Mouse (Mus musculus): ENCODE results near the gene Slc12a5.

Slc12a5 gene

GRCm38 (mm10) chr2:164940140-164940830 lies 20.3 kb upstream of the Slc12a5 start, which contains the start of gene Mmp9:
Mmp9 (plus strand) TSS chr2:164940780.
- in situ Hi-C loops (cut with MboI; ENCODE audit: low pct_unique_long_range_greater_than_20kb in 1 of 2, low sequenced_read_pairs in 2 of 2, unreplicated experiment in 1 of 2), result no loop called here

- in situ Hi-C loops (cut with MboI; ENCODE audit: low pct_unique_long_range_greater_than_20kb in 1 of 2, low sequenced_read_pairs in 2 of 2, unreplicated experiment in 1 of 2), result no loop called here
Observed at GRCm38 (mm10) chr2:164942692-164943290, 17.8 kb upstream of the Slc12a5 start.

- in situ Hi-C loops (cut with MboI; ENCODE audit: low pct_unique_long_range_greater_than_20kb in 1 of 2, low sequenced_read_pairs in 2 of 2, unreplicated experiment in 1 of 2), result no loop called here
Observed at GRCm38 (mm10) chr2:164947506-164947905, 13.1 kb upstream of the Slc12a5 start.

- in situ Hi-C loops (cut with MboI; ENCODE audit: low pct_unique_long_range_greater_than_20kb in 1 of 2, low sequenced_read_pairs in 2 of 2, unreplicated experiment in 1 of 2), result no loop called here
Observed at GRCm38 (mm10) chr2:164947930-164948329, 12.7 kb upstream of the Slc12a5 start.

- in situ Hi-C loops (cut with MboI; ENCODE audit: low pct_unique_long_range_greater_than_20kb in 1 of 2, low sequenced_read_pairs in 2 of 2, unreplicated experiment in 1 of 2), result no loop called here
Observed at GRCm38 (mm10) chr2:164948962-164949361, 11.6 kb upstream of the Slc12a5 start.

GRCm38 (mm10) chr2:164950501-164950900 lies 10.1 kb upstream of the Slc12a5 start:
- in situ Hi-C loops (cut with MboI; ENCODE audit: low pct_unique_long_range_greater_than_20kb in 1 of 2, low sequenced_read_pairs in 2 of 2, unreplicated experiment in 1 of 2), result no loop called here

- in situ Hi-C loops (cut with MboI; ENCODE audit: low pct_unique_long_range_greater_than_20kb in 1 of 2, low sequenced_read_pairs in 2 of 2, unreplicated experiment in 1 of 2), result no loop called here
Observed at GRCm38 (mm10) chr2:164951745-164952144, 8.9 kb upstream of the Slc12a5 start.

GRCm38 (mm10) chr2:164952448-164952847 lies 8.2 kb upstream of the Slc12a5 start:
- in situ Hi-C loops (cut with MboI; ENCODE audit: low pct_unique_long_range_greater_than_20kb in 1 of 2, low sequenced_read_pairs in 2 of 2, unreplicated experiment in 1 of 2), result no loop called here

GRCm38 (mm10) chr2:164953224-164953623 lies 7.4 kb upstream of the Slc12a5 start:
- in situ Hi-C loops (cut with MboI; ENCODE audit: low pct_unique_long_range_greater_than_20kb in 1 of 2, low sequenced_read_pairs in 2 of 2, unreplicated experiment in 1 of 2), result no loop called here

GRCm38 (mm10) chr2:164955725-164956124 lies 4.9 kb upstream of the Slc12a5 start:
- in situ Hi-C loops (cut with MboI; ENCODE audit: low pct_unique_long_range_greater_than_20kb in 1 of 2, low sequenced_read_pairs in 2 of 2, unreplicated experiment in 1 of 2), result no loop called here

- in situ Hi-C loops (cut with MboI; ENCODE audit: low pct_unique_long_range_greater_than_20kb in 1 of 2, low sequenced_read_pairs in 2 of 2, unreplicated experiment in 1 of 2), result no loop called here
Observed at GRCm38 (mm10) chr2:164956195-164956594, 4.4 kb upstream of the Slc12a5 start.

- in situ Hi-C loops (cut with MboI; ENCODE audit: low pct_unique_long_range_greater_than_20kb in 1 of 2, low sequenced_read_pairs in 2 of 2, unreplicated experiment in 1 of 2), result no loop called here
Observed at GRCm38 (mm10) chr2:164957548-164958315, 2.9 kb upstream of the Slc12a5 start.

- in situ Hi-C loops (cut with MboI; ENCODE audit: low pct_unique_long_range_greater_than_20kb in 1 of 2, low sequenced_read_pairs in 2 of 2, unreplicated experiment in 1 of 2), result no loop called here
Observed at GRCm38 (mm10) chr2:164961506-164962182, 1.0 kb downstream of the Slc12a5 start.

- in situ Hi-C loops (cut with MboI; ENCODE audit: low pct_unique_long_range_greater_than_20kb in 1 of 2, low sequenced_read_pairs in 2 of 2, unreplicated experiment in 1 of 2), result no loop called here
Observed at GRCm38 (mm10) chr2:164962183-164962580, 1.6 kb downstream of the Slc12a5 start.

- in situ Hi-C loops (cut with MboI; ENCODE audit: low pct_unique_long_range_greater_than_20kb in 1 of 2, low sequenced_read_pairs in 2 of 2, unreplicated experiment in 1 of 2), result no loop called here
Observed at GRCm38 (mm10) chr2:164964242-164964894, 3.8 kb downstream of the Slc12a5 start.

- in situ Hi-C loops (cut with MboI; ENCODE audit: low pct_unique_long_range_greater_than_20kb in 1 of 2, low sequenced_read_pairs in 2 of 2, unreplicated experiment in 1 of 2), result no loop called here
Observed at GRCm38 (mm10) chr2:164964981-164965380, 4.4 kb downstream of the Slc12a5 start.

- in situ Hi-C loops (cut with MboI; ENCODE audit: low pct_unique_long_range_greater_than_20kb in 1 of 2, low sequenced_read_pairs in 2 of 2, unreplicated experiment in 1 of 2), result no loop called here
Observed at GRCm38 (mm10) chr2:164966381-164966780, 5.8 kb downstream of the Slc12a5 start.

GRCm38 (mm10) chr2:164967193-164967592 lies 6.6 kb downstream of the Slc12a5 start:
- in situ Hi-C loops (cut with MboI; ENCODE audit: low pct_unique_long_range_greater_than_20kb in 1 of 2, low sequenced_read_pairs in 2 of 2, unreplicated experiment in 1 of 2), result no loop called here
